Mouse (Mus musculus) liver, postnatal 0 days (tissue): ENCODE data around the gene Pim3. TPM values are rescaled to one million over a fixed set of nuclear protein-coding genes. Genes with fewer than 3 reads are reported as not detected.

ENCODE experiments used
- ATAC-seq: fragments of 200-750 bp; cut with Nextera tagmentation; 2 replicates; pipeline ENCODE4 v1.8.0; 2017; ENCODE audit warnings: mild to moderate bottlenecking, moderate library complexity
- DNase-seq: peaks from one replicate; pipeline ENCODE4 v3.0.0-alpha.2; 2016
- H3K27ac ChIP-seq: fragments of 300-500 bp; sonication (generic); 2 replicates; pipeline ENCODE4 v1.5.1; 2014; ENCODE audit warnings: antibody characterized with exemption, moderate library complexity, mild to moderate bottlenecking, low read depth
- H3K27me3 ChIP-seq: fragments of 300-500 bp; sonication (generic); 2 replicates; pipeline ENCODE4 v1.6.1; 2014; ENCODE audit warnings: low read length, control low read depth, mixed read lengths; ENCODE audit not compliant: insufficient read depth
- H3K36me3 ChIP-seq: fragments of 300-500 bp; sonication (generic); replicated peaks from 2 replicates; pipeline ENCODE4 v1.6.1; 2014; ENCODE audit warnings: mild to moderate bottlenecking, control low read depth, low read length, moderate library complexity, mixed read lengths; ENCODE audit not compliant: insufficient read depth
- H3K4me1 ChIP-seq: fragments of 300-500 bp; sonication (generic); 2 replicates; pipeline ENCODE4 v1.6.1; 2014; ENCODE audit warnings: antibody characterized with exemption, mild to moderate bottlenecking, control low read depth; ENCODE audit not compliant: insufficient read depth
- H3K4me2 ChIP-seq: fragments of 300-500 bp; sonication (generic); 2 replicates; pipeline ENCODE4 v1.6.1; 2014; ENCODE audit warnings: low read depth, mild to moderate bottlenecking, low read length, moderate library complexity, mixed read lengths
- H3K4me3 ChIP-seq: fragments of 300-500 bp; sonication (generic); 2 replicates; pipeline ENCODE4 v1.5.1; 2014; ENCODE audit warnings: low read depth, low read length
- H3K9ac ChIP-seq: fragments of 300-500 bp; sonication (generic); replicated peaks from 2 replicates; pipeline ENCODE4 v1.6.1; 2014; ENCODE audit warnings: mild to moderate bottlenecking, moderate library complexity
- H3K9me3 ChIP-seq: fragments of 300-500 bp; sonication (generic); 2 replicates; pipeline ENCODE4 v1.6.1; 2016; ENCODE audit warnings: mild to moderate bottlenecking, control low read depth, low read length, mixed read lengths
- CTCF ChIP-seq: sonication (generic); IDR thresholded peaks from 2 replicates; pipeline ENCODE4 v1.5.1; 2016; ENCODE audit warnings: antibody characterized with exemption, low read depth
- EP300 ChIP-seq: IDR thresholded peaks from 2 replicates; pipeline ENCODE4 v1.6.1; 2016; ENCODE audit warnings: antibody characterized with exemption, low read depth, mild to moderate bottlenecking
- WGBS: fragments of 180-500 bp; shearing (Covaris S2); extraction: QIAGEN DNeasy Blood & Tissue Kit; methylation state at CpG from one replicate; pipeline ENCODE4 v1.1.7; 2014; ENCODE audit not compliant: insufficient replicate concordance; 5-methylcytosine and 5-hydroxymethylcytosine counted together
- polyA plus RNA-seq: library from polyadenylated mRNA; unstranded; fragments of >200 nt; fragmentation: Nextera tagmentation; extraction: Ambion mirVana; gene quantifications from 2 replicates; pipeline ENCODE4 v1.2.1, GENCODE M21; 2015

Pim3 gene
- polyA plus RNA-seq, 1 experiment from 2014 or later: 34.2 TPM

- TF ChIP-seq EP300: no peak; the same call in none of the 2 replicates
- no peak for TF ChIP-seq CTCF
- Histone ChIP-seq H3K36me3 (peaks cover 19% of the 10 kb centered on the region), H3K9me3 (no peaks in the 10 kb centered on the region), H3K27me3 (no peaks in the 10 kb centered on the region), H3K4me1 (peaks cover 41% of the 10 kb centered on the region), H3K4me3 (no peak overlapping the region), H3K9ac (no peak overlapping the region), H3K27ac (peak overlapping the region; percentile 97), H3K4me2 (no peak overlapping the region)
- WGBS: 84% methylated on average over 6 of the region's 6 CpGs
- peak; percentile 58 for DNase-seq
- peak; percentile 49 for ATAC-seq
Observed at GRCm38 (mm10) chr15:88868024-88868742, 6.2 kb downstream of the Pim3 start.

- ATAC-seq (peak; percentile 71), DNase-seq (peak; percentile 66)
- Histone ChIP-seq H3K27me3 (no peaks in the 10 kb centered on the region), H3K36me3 (peaks cover 5% of the 10 kb centered on the region), H3K4me2 (no peak overlapping the region), H3K27ac (peak overlapping the region; percentile 87), H3K4me3 (no peak overlapping the region), H3K4me1 (peaks cover 33% of the 10 kb centered on the region), H3K9ac (no peak overlapping the region), H3K9me3 (no peaks in the 10 kb centered on the region)
- 51% methylated on average over 5 of the region's 5 CpGs for WGBS
- no peak for TF ChIP-seq CTCF
- TF ChIP-seq EP300: peak; percentile 87
Observed at GRCm38 (mm10) chr15:88870418-88871185, 8.6 kb downstream of the Pim3 start.

- H3K36me3 ChIP-seq: no peaks in the 10 kb centered on the region
- no peak overlapping the region for H3K4me2 ChIP-seq
- no peak for DNase-seq
- no peak for TF ChIP-seq EP300
- TF ChIP-seq CTCF: no peak
- H3K9ac ChIP-seq: no peak overlapping the region
- H3K27ac ChIP-seq: no peak overlapping the region
- H3K4me3 ChIP-seq: no peak overlapping the region
- WGBS: 81% methylated on average over 3 of the region's 3 CpGs
- H3K27me3 ChIP-seq: no peaks in the 10 kb centered on the region
- H3K9me3 ChIP-seq: no peaks in the 10 kb centered on the region
- ATAC-seq: no peak
- peaks cover 20% of the 10 kb centered on the region for H3K4me1 ChIP-seq
Observed at GRCm38 (mm10) chr15:88874061-88874460, 12.1 kb downstream of the Pim3 start.

- Histone ChIP-seq H3K4me2 (no peak overlapping the region), H3K27me3 (no peaks in the 10 kb centered on the region), H3K36me3 (no peaks in the 10 kb centered on the region), H3K9ac (no peak overlapping the region), H3K27ac (no peak overlapping the region), H3K9me3 (no peaks in the 10 kb centered on the region), H3K4me3 (no peak overlapping the region), H3K4me1 (peaks cover 20% of the 10 kb centered on the region)
- ATAC-seq: no peak
- WGBS: 82% methylated on average over 6 of the region's 6 CpGs
- TF ChIP-seq EP300 (no peak), CTCF (no peak)
- DNase-seq: no peak
Observed at GRCm38 (mm10) chr15:88874477-88874876, 12.5 kb downstream of the Pim3 start.

- no peak overlapping the region for H3K4me3 ChIP-seq
- peak; percentile 86 for TF ChIP-seq EP300
- TF ChIP-seq CTCF: no peak
- no peak overlapping the region; the same call in 1 of the 2 replicates for H3K9ac ChIP-seq
- 32% methylated on average over 10 of the region's 10 CpGs for WGBS
- H3K36me3 ChIP-seq: no peaks in the 10 kb centered on the region
- peak; percentile 87 for ATAC-seq
- no peaks in the 10 kb centered on the region for H3K9me3 ChIP-seq
- DNase-seq: peak; percentile 71
- H3K4me1 ChIP-seq: peaks cover 10% of the 10 kb centered on the region
- H3K27me3 ChIP-seq: no peaks in the 10 kb centered on the region
- H3K4me2 ChIP-seq: no peak overlapping the region
- H3K27ac ChIP-seq: peak overlapping the region; percentile 85
Observed at GRCm38 (mm10) chr15:88875625-88876081, 13.7 kb downstream of the Pim3 start.
